Mouse (Mus musculus) heart, embryonic 14.5 days (tissue): ENCODE data around the gene Oprd1. TPM values are rescaled to one million over a fixed set of nuclear protein-coding genes. Genes with fewer than 3 reads are reported as not detected.

Source experiments
- ATAC-seq: fragments of 200-750 bp; cut with Nextera tagmentation; 2 replicates; pipeline ENCODE4 v1.8.0; 2017; ENCODE audit warnings: low read depth, moderate TSS enrichment; ENCODE audit not compliant: insufficient number of reproducible peaks, insufficient read depth, low FRiP score
- H3K27ac ChIP-seq, 2 experiments: fragments of 200-500 bp in 1 of 2; fragments of 300-500 bp in 1 of 2; sonication (generic) in 1 of 2; replicated peaks in 1 of 2; 2 replicates each; pipeline ENCODE4 v1.5.1; 2012 to 2014; ENCODE audit warnings: low read depth in 2 of 2, low read length in 2 of 2, control low read depth in 1 of 2, mild to moderate bottlenecking in 1 of 2, mixed read lengths in 1 of 2; ENCODE audit not compliant: control insufficient read depth in 1 of 2, insufficient read depth in 1 of 2
- H3K27me3 ChIP-seq: fragments of 300-500 bp; sonication (generic); 2 replicates; pipeline ENCODE4 v1.6.1; 2014; ENCODE audit warnings: mild to moderate bottlenecking, low read length, control low read depth; ENCODE audit not compliant: control insufficient read depth, insufficient read depth
- H3K36me3 ChIP-seq: fragments of 300-500 bp; sonication (generic); 2 replicates; pipeline ENCODE4 v1.6.1; 2014; ENCODE audit warnings: mild to moderate bottlenecking, control low read depth, low read length, mixed read lengths; ENCODE audit not compliant: control insufficient read depth, insufficient read depth
- H3K4me1 ChIP-seq, 2 experiments: fragments of 200-500 bp in 1 of 2; fragments of 300-500 bp in 1 of 2; sonication (generic) in 1 of 2; 2 replicates each; pipeline ENCODE4 v1.6.1; 2012 to 2014; ENCODE audit warnings: low read length in 2 of 2, control low read depth in 1 of 2, mixed read lengths in 1 of 2; ENCODE audit not compliant: control insufficient read depth in 2 of 2, insufficient read depth in 2 of 2
- H3K4me2 ChIP-seq: fragments of 300-500 bp; sonication (generic); 2 replicates; pipeline ENCODE4 v1.6.1; 2014; ENCODE audit warnings: mild to moderate bottlenecking, low read length
- H3K4me3 ChIP-seq, 2 experiments: fragments of 200-500 bp in 1 of 2; fragments of 300-500 bp in 1 of 2; sonication (generic) in 1 of 2; 2 replicates each; pipeline ENCODE4 v1.5.1; 2012 to 2014; ENCODE audit warnings: low read length in 2 of 2, mild to moderate bottlenecking in 2 of 2, control low read depth in 1 of 2, low read depth in 1 of 2, moderate library complexity in 1 of 2; ENCODE audit not compliant: control insufficient read depth in 1 of 2, insufficient read depth in 1 of 2
- H3K9ac ChIP-seq: fragments of 300-500 bp; sonication (generic); 2 replicates; pipeline ENCODE4 v1.6.1; 2014; ENCODE audit warnings: mild to moderate bottlenecking, low read length
- H3K9me3 ChIP-seq: fragments of 300-500 bp; sonication (generic); 2 replicates; pipeline ENCODE4 v1.6.1; 2016; ENCODE audit warnings: low read length, control low read depth; ENCODE audit not compliant: control insufficient read depth
- WGBS: fragments of 180-500 bp; shearing (Covaris S2); extraction: QIAGEN DNeasy Blood & Tissue Kit; methylation state at CpG from one replicate; pipeline ENCODE4 v1.1.7; 2014; 5-methylcytosine and 5-hydroxymethylcytosine counted together
- polyA plus RNA-seq: library from polyadenylated mRNA; unstranded; fragments of >200 nt; fragmentation: Nextera tagmentation; extraction: Ambion mirVana; gene quantifications from 2 replicates; pipeline ENCODE4 v1.2.1, GENCODE M21; 2014

The Oprd1 gene
- polyA plus RNA-seq, 1 experiment from 2014 or later, result 0.50 TPM

GRCm38 (mm10) chr4:132074933-132075769 is 69.1 kb downstream of the Oprd1 start, which contains the start of gene Epb41:
Epb41 (minus strand) TSS chr4:132075321.
- WGBS, result 2% methylated on average over 47 of the region's 47 CpGs
- Histone ChIP-seq H3K4me1 (peaks cover 24 to 49% of the 10 kb centered on the region in 2 experiments), H3K36me3 (peaks cover 2% of the 10 kb centered on the region; the same call in 1 of the 2 replicates), H3K4me3 (peak within 1 kb of the TSS; percentile 64 to 79), H3K9ac (peak within 1 kb of the TSS; percentile 85), H3K27ac (peak within 1 kb of the TSS; percentile 66 to 84), H3K4me2 (peak within 1 kb of the TSS; percentile 90), H3K27me3 (no peaks in the 10 kb centered on the region), H3K9me3 (no peaks in the 10 kb centered on the region)
- ATAC-seq, result peak; percentile 89

- Histone ChIP-seq H3K27me3 (no peaks in the 10 kb centered on the region), H3K27ac (peak within 1 kb of the TSS; percentile 66 to 84), H3K36me3 (peaks cover 5% of the 10 kb centered on the region; the same call in 1 of the 2 replicates), H3K4me2 (peak within 1 kb of the TSS; percentile 90), H3K4me3 (peak within 1 kb of the TSS; percentile 64 to 79), H3K4me1 (peaks cover 20 to 47% of the 10 kb centered on the region in 2 experiments), H3K9ac (peak within 1 kb of the TSS; percentile 85), H3K9me3 (no peaks in the 10 kb centered on the region)
- peak; percentile 29; the same call in 1 of the 2 replicates for ATAC-seq
- WGBS, result under 1% methylated on average over 42 of the region's 42 CpGs
These were observed 70.0 kb downstream of the Oprd1 start, which contains the start of gene Gm10300 for GRCm38 (mm10) chr4:132074077-132074932. Gm10300 (plus strand) TSS chr4:132074697.

DNA sequence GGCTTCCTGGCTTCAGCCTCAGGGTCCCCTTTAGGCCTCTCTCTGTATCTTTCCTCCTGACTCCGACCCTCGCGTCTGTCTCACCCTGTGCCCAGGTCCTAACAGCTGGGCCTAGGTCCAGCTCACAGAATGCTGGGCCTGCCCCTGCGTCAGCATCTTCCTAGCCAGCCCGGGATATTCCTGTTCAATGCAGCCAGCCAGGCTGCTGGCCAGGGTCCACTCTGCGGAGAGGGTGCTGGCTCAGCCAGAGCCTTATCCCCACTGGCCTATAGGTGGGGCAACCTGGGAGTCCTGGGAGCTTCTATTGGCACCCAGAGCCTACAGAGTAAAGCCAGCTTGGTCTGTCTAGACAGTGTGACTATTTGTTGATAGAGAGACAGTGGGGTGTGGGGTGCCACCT is 71.3 kb downstream of the Oprd1 start:
- no peaks in the 10 kb centered on the region for H3K27me3 ChIP-seq
- ATAC-seq, result no peak
- no peak overlapping the region; the same call in 1 of the 2 replicates for H3K9ac ChIP-seq
- peak overlapping the region in 1 of 2 experiments; percentile 6; a peak in 1 of 4 replicates for H3K4me3 ChIP-seq
- WGBS, result 72% methylated on average over 6 of the region's 6 CpGs
- peak overlapping the region; percentile 90 for H3K4me2 ChIP-seq
- peaks cover 5% of the 10 kb centered on the region; the same call in 1 of the 2 replicates for H3K36me3 ChIP-seq
- H3K9me3 ChIP-seq, result no peaks in the 10 kb centered on the region
- peaks cover 21 to 46% of the 10 kb centered on the region in 2 experiments for H3K4me1 ChIP-seq
- H3K27ac ChIP-seq, result no peak overlapping the region

GRCm38 (mm10) chr4:132072156-132072555 is 72.1 kb downstream of the Oprd1 start:
- H3K4me2 ChIP-seq, result 0 out of 2 replicates have a peak overlapping the region, but pooled peaks have one; percentile 90
- peaks cover 19 to 41% of the 10 kb centered on the region in 2 experiments for H3K4me1 ChIP-seq
- no peaks in the 10 kb centered on the region for H3K27me3 ChIP-seq
- no peak overlapping the region for H3K4me3 ChIP-seq
- ATAC-seq, result no peak
- 85% methylated on average over 3 of the region's 3 CpGs for WGBS
- peaks cover 5% of the 10 kb centered on the region; the same call in 1 of the 2 replicates for H3K36me3 ChIP-seq
- no peak overlapping the region for H3K27ac ChIP-seq
- no peak overlapping the region for H3K9ac ChIP-seq
- H3K9me3 ChIP-seq, result no peaks in the 10 kb centered on the region

DNA sequence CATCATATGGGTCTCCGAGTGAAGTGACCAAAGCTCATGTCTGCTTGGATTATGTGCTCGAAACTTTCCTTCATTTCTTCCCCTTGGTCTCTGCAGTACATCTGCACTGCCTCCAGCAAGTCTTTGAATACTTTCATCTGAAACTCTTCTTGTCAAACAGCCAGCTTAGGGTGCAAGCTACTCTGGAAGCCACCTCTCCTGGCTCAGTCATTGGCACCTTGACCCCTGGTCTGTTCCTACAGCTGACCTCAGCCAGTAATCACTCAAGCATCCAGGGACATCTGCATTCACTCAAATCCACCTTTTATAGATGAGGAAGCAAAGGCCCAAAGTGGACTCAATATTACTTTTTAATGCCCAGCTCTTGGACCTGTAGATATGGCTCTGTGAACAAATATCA is 72.6 kb downstream of the Oprd1 start:
- Histone ChIP-seq H3K27ac (no peak overlapping the region), H3K4me2 (no peak overlapping the region), H3K4me3 (no peak overlapping the region), H3K9ac (no peak overlapping the region), H3K36me3 (peaks cover 5% of the 10 kb centered on the region; the same call in 1 of the 2 replicates), H3K27me3 (no peaks in the 10 kb centered on the region), H3K9me3 (no peaks in the 10 kb centered on the region), H3K4me1 (peaks cover 15 to 38% of the 10 kb centered on the region in 2 experiments)
- ATAC-seq, result no peak
- WGBS, result 94% methylated on average over 2 of the region's 2 CpGs

DNA sequence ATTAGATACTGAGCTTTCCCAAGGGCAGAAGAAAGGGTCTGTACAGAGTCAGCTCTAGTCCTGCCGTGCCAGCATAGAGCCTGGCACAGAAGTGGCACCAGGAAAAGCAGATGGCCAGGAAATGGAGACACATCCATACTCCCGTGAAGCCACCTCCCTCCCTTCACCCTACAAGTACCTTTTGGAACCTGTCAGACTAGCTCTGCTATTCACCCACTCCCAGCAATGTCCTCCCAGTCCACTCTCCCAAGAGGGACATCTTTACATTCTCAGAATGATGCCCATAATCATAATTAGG is 76.4 kb downstream of the Oprd1 start:
- H3K4me2 ChIP-seq, result no peak overlapping the region
- no peak for ATAC-seq
- H3K27me3 ChIP-seq, result no peaks in the 10 kb centered on the region

More for the DNA sequence above, 76.4 kb downstream of the Oprd1 start:
- H3K36me3 ChIP-seq, result peaks cover 5% of the 10 kb centered on the region; the same call in 1 of the 2 replicates
- no peaks in the 10 kb centered on the region for H3K9me3 ChIP-seq
- 77% methylated on average over 2 of the region's 2 CpGs for WGBS
- H3K9ac ChIP-seq, result no peak overlapping the region
- H3K27ac ChIP-seq, result no peak overlapping the region
- no peak overlapping the region for H3K4me3 ChIP-seq
- peaks cover 18 to 35% of the 10 kb centered on the region in 2 experiments for H3K4me1 ChIP-seq
